Mouse (Mus musculus) T-cell, adult 2 months (primary cell): ENCODE measurements around the gene Tstd1.

Source experiments
- DNase-seq: peaks from one replicate; pipeline ENCODE4 v3.0.0; 2022; ENCODE audit warnings: low spot score

The Tstd1 gene

DNA sequence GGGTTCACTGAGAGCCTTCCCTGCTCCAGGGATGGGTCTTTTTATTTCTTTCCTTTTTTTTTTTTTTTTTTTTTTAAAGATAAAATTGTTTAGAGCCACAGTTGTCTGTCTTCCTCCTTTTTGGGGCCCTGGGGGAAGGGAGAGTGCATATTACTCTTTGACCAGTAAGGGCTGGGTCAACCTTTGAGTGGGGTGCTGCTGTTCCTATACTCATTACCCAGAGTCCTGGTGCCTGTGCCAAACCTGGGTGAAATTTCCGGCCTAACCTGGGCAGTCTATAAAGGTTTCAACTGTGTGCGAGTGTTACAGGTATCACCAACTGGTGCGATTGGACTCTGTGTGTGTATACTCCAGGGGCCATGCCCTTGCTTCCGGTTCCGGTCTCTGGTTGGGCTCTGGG, at the start of gene Tstd1:
TSS of gene Tstd1 (plus strand) at position 213 of the 400 bp plus-strand sequence.
- DNase-seq = no peak

DNA sequence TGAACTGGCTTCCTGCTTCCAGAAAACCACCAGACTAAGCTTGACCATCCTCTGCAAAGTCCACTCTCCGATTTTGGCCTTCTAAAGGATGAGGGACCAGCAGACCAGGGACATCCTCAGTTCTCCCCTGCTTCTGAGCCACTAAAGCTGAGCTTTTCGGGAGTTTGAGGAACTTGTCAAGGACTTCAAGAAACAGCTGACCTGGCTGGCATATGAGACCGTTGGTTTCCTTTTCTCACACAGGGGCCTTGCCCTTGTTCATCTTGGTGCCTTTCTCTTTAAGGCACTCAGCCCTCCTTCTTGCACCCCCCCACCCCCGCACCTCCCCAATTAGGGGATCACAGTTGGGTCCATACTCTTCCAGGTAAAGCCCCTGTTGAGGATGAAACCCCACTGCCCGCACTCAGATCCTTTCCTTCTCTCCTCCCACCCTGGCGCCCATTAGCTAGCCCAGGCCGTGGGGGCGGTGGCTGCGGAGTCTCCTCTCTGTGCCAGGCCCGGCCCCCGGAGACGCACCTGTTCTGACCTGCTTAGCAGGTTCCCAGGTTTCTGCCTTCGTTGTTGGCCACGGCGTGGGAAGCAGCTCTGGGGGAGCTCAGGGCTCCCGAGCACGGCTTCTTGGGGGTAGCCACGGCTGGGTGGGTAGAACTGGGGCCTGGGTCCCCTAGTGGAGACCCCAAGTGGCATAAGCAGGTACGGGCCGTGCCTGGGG, 48.7 kb upstream of the Tstd1 start, which contains the start of gene Nectin4:
TSS of gene Nectin4 (plus strand) at position 255 of the 712 bp plus-strand sequence.
- no peak for DNase-seq

DNA sequence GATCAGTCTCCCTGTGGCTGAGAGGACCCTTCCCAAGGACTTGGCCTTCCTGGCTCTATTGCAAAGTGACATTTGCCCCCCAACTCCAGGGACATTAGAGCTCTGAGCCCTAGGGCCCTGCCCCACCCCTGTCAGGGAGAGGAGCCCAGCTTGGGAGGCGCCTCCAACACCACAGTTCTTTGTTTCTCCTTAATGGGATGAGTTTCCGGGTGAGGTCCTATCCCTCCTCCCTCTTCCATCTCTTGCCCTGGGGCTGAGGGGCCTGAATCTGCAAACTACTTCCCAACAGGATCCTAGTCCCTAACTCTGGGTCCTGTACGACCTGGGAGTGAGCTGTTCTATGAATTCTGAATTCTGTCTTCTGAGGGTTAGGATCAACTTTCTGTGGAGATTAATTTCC, 45.8 kb upstream of the Tstd1 start:
- no peak for DNase-seq

DNA sequence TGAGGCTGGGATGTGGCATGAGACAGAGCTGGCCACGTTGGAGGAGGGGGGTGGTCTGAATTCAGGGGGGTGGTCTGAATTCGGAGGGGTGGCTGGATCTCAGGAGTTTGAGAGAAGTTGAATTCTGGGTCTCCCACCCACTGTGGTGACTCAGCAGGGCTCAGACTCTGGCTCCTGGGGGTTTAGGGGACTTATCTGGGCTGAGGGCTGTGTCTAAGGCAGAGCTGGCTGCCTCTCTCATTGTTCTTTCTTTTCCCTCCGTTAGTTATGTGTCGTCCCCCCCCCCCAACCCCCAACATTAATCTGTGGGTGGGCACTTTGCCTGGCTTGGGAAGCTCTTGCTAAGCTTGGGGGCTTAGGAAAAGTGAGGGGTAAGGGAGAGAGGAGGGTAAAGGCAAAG, 44.7 kb upstream of the Tstd1 start:
- DNase-seq = no peak

DNA sequence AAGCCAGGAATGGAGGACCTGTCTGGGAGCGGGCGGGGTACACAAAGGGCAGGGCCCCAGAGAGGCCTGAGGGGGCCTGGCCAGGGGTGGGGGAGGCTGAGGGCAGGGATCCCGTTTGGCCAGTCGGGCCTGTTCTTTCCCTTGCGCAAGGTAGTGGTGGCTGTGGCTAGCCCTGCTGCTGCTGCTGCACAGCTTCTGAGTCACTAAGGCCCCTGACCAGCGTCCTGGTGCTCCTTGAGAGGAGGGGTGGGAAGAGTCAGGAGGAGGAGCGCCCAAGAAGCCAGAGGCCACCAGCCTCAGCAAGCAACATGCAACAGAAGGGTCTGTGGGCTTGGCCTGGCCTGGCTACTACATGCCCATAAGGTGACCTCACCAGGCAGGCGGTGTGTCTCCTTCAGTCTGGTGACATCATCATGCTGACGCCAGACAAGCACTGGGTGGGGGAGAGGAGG, 43.0 kb upstream of the Tstd1 start:
- no peak for DNase-seq

DNA sequence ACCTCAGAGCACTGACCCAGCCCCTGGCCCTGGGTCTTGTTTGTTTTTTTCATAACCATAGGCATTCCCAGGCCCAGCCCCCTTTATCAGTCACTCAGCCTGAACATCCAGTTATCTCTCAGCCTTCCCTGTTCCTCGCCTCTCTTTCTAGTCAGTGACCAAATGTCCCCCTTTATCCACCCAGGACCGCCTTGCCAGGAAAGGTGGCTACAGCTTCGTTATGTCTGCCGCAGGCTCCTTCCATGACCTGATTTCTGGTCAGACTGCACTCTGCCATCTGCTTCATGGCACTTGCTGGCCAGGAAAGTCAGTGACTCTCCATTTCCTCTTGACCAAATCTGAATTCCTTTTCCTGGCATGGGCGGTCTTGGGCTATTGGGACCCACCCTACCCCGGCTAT, 40.4 kb upstream of the Tstd1 start:
- DNase-seq = no peak

DNA sequence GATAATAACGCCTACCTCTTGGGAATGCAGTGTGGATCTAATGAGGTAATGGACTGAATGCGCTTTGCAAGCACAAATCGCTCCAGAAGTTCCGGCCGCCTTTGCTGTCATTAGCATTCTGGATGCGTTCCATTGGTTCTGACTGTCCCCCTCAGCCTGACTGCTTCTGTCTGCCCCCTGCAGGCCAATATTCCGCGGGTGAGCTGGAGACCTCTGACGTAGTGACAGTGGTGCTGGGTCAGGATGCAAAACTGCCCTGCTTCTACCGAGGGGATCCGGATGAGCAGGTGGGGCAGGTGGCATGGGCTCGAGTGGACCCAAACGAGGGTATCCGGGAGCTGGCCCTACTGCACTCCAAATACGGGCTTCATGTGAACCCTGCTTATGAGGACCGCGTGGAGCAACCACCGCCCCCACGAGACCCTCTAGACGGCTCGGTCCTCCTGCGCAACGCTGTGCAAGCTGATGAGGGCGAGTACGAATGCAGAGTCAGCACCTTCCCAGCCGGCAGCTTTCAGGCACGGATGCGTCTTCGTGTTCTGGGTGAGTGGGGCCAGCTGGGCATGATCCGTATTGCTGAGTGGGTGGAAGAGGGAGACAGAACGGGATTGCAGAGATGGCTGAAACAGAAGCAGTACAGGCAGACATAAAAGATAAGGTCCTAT, 38.6 kb upstream of the Tstd1 start:
- DNase-seq = peak; percentile 81

DNA sequence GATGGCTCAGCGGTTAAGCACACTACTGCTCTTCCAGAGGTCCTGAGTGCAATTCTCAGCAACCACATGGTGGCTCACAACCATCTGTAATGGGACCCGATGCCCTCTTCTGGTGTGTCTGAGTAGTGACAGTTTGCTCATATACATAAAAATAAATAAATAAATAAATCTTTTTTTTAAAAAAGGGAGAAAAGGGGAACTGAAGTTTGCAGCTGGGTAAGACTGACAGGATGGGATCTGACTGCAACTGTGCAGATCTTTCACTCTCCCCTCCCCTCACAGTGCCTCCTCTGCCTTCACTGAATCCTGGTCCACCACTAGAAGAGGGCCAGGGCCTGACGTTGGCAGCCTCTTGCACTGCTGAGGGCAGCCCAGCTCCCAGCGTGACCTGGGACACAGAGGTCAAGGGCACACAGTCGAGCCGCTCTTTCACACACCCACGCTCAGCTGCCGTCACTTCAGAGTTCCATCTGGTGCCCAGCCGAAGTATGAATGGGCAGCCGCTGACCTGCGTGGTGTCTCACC, 36.5 kb upstream of the Tstd1 start:
- no peak for DNase-seq

DNA sequence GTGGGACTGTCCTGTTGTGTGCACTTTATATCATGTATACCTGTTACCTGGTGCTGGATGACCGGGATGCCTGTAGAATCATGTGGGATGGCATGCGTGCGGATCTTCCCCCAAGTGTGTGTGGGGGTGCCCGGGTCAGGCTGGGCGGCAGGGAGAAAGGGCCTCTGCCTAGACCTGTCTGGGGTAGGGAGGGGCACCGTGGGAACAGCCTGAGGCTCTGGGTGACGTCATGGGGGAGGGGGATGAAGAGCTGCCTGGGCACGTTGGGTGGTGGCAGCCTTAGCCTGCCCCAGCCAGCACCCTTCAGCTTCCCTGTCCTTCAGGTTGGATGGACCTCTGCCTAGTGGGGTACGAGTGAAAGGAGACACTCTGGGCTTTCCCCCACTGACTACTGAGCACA, 34.3 kb upstream of the Tstd1 start:
- DNase-seq = no peak

DNA sequence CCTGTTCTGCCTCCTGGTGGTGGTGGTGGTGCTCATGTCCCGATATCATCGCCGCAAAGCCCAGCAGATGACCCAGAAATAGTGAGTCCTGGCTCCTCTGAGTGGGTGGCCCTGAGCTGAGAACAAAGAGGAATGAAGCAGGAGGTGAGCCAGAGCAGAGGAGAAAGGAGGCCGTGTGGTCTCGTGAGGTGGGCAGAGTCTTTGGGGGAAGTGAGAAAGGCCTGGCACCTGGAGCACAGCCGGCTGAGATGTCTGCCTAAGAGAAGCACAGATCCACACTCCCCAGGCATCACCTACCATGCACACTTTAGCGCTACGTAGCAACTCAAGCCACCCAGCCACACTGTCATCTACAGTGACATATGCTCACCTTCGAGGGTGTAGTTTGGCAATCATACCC, 33.5 kb upstream of the Tstd1 start:
- no peak for DNase-seq

DNA sequence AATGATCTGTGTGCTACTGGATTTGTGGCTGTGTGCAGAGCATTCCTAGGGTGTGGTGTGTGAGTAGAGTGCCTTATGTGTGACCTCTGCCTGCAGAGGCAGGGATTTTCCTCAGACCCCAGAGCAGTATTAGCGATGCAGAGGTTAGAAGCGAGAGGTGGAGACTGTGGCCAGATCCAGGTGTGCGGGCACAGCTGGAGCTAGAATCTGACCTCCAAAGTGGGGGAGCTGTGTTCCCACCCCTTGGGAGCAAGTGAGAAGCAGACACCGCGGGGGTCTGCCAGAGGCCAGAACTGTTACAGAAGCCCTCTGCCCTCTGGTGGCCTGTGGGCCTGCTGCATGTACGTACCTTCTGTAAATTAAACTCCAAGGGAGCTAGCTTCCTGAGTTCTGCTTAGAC, 31.6 kb upstream of the Tstd1 start:
- DNase-seq = peak; percentile 55

DNA sequence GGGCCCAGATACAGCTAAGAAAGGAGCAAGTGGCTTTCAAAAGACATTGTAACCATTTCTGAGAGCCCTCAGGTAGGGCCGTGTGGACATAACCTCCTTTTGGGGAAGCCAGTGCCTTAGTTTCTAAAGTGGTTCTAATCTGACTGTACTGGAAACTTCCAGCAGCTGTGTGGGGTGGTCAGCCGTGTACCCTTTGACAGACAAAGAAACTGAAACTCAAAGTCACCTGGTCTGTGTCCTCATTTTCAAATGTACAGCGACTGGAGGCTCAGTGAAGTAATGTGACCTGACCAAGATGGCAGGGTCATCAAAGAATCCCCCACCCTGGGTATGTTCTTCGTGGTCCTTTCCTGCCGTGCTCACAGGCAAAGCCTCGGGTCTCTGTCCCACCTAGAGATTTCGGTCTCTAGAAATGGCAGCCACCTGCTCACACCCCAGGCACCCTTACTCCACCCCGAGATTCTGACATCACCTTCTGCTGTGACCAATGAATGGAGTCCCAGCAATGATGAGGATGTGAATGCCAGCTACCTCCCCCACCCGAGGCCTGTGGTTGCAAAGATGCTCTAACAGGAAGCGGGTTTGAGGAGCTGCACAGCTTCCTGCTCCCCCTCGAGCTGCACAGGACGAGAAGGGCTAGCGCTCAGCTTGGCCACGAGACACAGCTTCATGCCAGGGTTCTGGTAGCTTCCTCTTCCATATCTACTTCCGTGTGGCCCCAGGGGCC, 30.1 kb upstream of the Tstd1 start, which contains the start of gene Arhgap30:
TSS of gene Arhgap30 (plus strand) at position 579 of the 727 bp plus-strand sequence.
- DNase-seq = peak; percentile 98

DNA sequence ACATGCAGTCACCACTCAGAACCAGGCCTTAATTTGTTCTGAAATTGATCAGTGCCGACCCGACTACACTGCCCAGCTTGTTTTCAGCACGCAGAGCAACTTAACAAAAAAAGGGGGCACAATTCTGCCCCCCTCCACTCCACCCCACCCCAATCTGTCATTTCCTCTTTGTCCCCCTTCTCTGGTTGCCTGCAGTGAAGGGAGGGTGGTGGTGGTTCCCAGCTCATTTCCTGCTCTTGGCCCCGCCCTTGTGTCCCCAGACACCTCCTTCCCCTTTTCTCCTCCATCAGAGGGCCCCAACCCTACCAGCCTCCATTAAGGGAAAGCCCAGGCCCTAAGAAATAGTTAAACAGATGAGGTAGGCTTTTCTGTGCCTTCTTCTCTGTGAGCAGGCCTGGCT, 28.6 kb upstream of the Tstd1 start:
- DNase-seq = peak; percentile 89

DNA sequence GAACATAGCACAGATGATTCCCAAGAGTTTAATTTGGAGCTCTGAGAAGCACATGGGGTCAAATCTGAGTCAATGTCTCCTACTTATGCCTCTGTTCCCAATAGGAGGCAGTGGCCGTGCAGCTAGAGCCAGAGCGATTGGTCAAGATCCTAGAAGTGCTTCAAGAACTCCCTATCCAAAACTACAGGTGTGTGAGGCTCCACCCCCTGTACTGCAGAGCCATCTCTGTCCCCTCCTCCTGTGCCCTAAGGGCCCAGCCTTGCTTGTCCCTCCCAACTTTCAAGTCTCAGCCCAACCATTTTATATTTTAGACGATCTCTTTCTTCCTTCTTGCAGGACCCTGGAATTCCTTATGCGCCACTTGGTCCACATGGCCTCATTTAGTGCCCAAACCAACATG, 16.9 kb upstream of the Tstd1 start:
- DNase-seq = no peak

DNA sequence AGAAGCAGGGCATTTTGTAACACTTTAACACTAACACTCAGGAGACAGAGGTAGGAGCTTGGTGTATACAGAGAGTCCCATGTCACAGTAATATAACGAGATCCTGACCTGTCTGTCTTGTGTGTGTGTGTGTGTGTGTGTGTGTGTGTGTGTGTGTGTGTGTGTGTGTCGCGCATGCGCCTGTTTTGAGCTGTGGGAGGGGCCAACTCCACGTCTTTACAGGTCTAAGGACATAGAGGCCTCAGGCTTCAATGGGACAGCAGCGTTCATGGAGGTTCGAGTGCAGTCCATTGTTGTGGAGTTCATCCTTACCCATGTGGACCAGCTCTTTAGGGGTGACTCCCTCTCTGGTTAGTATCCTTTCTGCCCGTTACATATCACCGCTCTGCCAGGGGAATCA, 15.7 kb upstream of the Tstd1 start:
- no peak for DNase-seq

DNA sequence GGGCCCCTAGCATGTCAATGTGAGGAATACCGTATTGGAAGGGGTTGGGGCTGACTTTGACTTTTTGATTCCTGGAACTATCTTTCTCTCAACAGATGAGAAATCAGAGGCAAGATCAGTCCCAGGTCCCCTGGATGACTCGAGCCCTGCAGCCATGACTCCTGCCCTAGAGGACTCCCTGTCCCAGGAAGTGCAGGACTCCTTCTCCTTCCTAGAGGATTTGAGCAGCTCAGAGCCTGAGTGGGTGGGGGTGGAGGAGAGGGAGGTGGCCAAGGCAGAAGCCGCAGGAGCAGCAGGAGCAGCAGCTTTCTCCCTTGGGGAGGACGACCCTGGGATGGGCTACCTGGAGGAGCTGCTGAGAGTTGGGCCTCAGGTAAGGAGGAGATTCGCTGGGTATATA, 11.4 kb upstream of the Tstd1 start:
- DNase-seq = no peak

DNA sequence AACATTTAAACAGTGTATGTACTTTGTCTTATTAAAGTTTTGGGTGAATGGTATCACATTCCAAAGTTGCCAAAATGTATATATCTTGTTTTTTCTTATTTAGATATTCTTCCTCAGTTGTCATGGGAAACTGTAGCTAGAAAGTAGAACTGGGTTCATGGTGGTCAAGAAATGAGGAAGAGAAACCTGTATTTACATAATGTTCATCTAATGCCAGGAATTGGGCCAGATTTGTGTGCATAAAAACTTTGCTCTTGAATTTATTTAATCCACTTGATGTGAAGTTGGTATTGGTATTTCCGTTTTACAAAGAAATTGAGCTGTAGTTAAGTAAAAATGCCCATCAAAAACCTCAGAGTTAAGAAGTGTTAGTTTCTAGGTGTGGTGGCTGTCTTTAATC, 8.4 kb upstream of the Tstd1 start:
- no peak for DNase-seq

DNA sequence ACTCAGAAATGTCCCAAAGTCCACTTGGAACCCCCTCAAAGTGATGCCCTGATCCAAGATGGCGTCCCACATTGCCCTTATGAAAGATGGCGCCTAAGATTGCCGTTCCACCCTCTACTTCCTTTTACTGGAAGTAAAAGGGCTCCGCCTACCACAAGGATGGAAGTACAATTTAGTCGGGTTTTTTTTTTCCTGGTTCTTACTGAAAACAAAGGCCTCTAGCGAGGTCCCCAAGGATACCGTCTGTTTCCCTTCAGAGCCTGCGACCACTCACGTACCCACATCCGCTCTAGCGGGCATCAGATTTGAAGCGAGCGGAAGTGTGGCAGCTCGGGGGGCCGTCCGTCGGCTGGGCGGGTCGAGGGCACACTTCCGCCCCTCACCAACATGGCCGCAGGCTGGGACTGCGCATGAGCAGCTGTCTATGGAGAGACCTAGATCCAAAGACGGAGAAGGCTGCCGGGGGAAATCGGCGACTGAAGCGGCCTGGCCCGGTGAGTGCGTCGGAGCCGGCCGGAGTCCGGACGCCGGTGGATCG, 7.7 kb upstream of the Tstd1 start, which contains the start of gene Usf1:
TSS of gene Usf1 (plus strand) at position 367 of the 538 bp plus-strand sequence.
- peak; percentile 97 for DNase-seq

DNA sequence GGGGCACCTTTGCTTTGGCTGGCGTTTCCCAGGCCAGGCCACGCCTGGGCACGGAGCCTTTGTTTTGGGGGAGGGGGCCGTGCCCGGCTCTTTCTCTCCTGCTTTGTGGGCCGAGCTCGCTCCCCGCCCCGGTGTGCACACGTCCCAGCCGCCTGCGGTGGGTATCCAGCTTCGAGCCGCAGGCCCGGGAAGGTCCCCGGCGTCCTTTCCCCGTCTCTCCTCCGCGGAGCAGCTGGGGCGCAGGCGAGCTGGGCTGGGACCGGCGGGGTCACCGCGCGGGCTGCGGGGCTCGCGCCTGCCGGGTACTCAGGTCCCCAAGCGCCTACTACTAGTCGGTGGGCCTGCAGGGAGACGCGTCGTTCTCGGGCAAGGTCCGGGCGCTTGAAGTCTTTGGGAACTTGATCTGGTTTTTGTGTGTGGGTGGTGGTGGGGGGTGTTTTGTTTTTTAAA, 7.2 kb upstream of the Tstd1 start:
- DNase-seq = no peak

DNA sequence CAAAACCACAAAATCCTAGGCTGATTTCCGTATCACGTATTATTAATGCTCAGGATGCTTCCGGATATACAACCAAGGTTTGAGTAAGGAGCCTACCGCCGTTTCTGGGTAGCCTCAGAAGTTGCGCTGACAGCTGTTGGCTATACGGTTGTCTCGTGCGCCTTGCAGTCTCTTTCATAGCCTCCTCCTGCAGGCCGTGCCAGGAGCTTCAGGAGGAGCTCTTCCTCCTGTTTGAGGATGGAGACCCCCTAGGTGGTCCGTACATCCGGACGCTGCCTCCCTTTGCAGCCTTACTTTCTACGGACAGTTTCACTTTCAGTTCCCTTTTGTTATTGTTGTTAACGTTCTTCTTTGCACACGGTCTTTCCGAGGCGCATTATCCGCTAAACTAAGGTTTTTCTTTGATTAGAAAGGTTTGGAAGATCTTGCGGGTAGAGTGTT, 6.7 kb upstream of the Tstd1 start:
- peak; percentile 66 for DNase-seq

DNA sequence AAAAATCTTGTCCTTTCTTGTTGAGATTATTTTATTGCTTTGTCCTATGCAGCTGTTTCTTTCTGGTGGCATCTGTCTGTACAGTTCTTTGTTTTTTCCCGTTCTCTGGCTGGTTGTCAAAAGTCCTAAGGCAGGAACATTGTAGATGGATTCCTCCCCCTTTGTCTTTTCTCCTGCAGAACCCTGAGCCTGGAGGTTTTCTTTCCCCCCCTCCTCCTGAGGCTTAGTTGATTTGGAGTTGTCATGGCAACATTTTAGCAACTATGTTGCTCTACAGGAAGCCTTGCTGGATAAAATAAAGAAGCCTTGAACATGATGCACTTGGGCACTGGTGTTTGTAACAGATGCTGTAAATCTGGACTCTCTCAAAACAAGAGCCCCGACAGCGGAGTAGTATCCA, 6.2 kb upstream of the Tstd1 start:
- peak; percentile 35 for DNase-seq

DNA sequence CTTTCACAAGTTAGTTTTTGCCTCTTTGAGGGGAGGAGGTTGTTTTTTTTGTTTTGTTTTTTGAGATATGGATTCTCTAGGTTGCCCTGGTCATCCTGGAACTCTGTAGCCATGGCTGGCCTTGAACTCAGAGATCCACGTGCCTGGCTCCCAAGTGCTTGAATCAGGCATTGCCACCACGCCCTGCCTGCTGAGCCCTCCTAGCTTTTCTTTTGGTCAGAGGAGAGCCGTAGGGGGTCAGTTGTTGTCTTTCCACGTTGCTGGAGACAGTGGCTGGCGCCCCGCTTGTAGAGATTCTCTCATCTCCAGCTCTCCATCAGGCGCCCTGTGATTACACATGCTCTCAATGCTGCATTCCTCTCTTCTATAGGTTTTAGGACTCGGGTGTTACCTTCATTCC, 5.1 kb upstream of the Tstd1 start:
- no peak for DNase-seq
